Mouse (Mus musculus) cortical plate, adult 2 months (tissue): ENCODE results near the gene Clta. TPM values are rescaled to one million over a fixed set of nuclear protein-coding genes. Genes with fewer than 3 reads are reported as not detected.
"Not testable (repeated sequence)": the region's sequence is repeated elsewhere in the genome, so short reads cannot be mapped to it uniquely, and the experiment has no call there.

ENCODE experiments used
- H3K27ac ChIP-seq: fragments of 200-500 bp; 2 replicates; pipeline ENCODE4 v1.5.1; 2012; ENCODE audit warnings: low read length, control low read depth, inconsistent platforms; ENCODE audit not compliant: insufficient read depth
- H3K4me1 ChIP-seq: fragments of 200-500 bp; 2 replicates; pipeline ENCODE4 v1.6.1; 2011; ENCODE audit warnings: low read length; ENCODE audit not compliant: control insufficient read depth, insufficient read depth
- H3K4me3 ChIP-seq: fragments of 200-500 bp; 2 replicates; pipeline ENCODE4 v1.5.1; 2011; ENCODE audit warnings: mild to moderate bottlenecking, low read length, control low read depth; ENCODE audit not compliant: insufficient read depth
- CTCF ChIP-seq: fragments of 200-500 bp; IDR thresholded peaks from 2 replicates; pipeline ENCODE4 v1.5.1; 2011; ENCODE audit warnings: mild to moderate bottlenecking, control low read depth, low read length; ENCODE audit not compliant: insufficient read depth; ENCODE audit errors: extremely low read depth
- POLR2A ChIP-seq: fragments of 200-500 bp; IDR thresholded peaks from 2 replicates; pipeline ENCODE4 v1.6.1; 2011; ENCODE audit warnings: mild to moderate bottlenecking, low read length, control low read depth; ENCODE audit not compliant: insufficient read depth; ENCODE audit errors: extremely low read depth
- polyA plus RNA-seq: library from polyadenylated mRNA; depleted of rRNA; stranded (reverse); fragments of >200 nt; gene quantifications from 2 replicates; pipeline ENCODE4 v1.2.3, GENCODE M21; 2012

Clta gene
- polyA plus RNA-seq, 1 experiment, result 385 TPM

DNA sequence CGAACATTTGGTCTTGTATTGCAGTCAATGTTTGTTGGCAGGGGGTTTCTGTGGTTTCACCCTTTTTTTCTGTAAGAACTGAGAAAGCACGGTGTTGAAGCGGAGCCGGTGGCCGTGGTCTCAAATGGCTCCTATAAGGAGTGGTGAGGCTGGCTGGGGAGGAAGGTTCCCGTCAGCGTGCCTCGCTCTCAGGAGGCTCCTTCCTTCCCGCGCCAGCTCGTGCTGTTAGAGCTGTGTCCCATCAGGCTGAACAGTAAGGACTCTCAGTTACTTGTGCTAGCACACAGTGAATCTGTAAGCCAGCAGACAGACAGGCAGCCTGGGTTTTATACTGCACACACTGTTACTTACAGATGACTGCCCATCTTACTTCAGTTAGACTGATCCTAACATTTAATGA is 18.5 kb downstream of the Clta start:
- H3K27ac ChIP-seq, result no peak overlapping the region
- H3K4me3 ChIP-seq, result no peak overlapping the region
- TF ChIP-seq CTCF (no peak), POLR2A (no peak)
- H3K4me1 ChIP-seq, result no peaks in the 10 kb centered on the region

- no peak for TF ChIP-seq CTCF
- TF ChIP-seq POLR2A, result no peak
- Histone ChIP-seq H3K4me1 (peaks cover 3% of the 10 kb centered on the region), H3K27ac (no peak overlapping the region), H3K4me3 (no peak overlapping the region)
Measured at GRCm38 (mm10) chr4:44023681-44024080, 19.4 kb downstream of the Clta start.

DNA sequence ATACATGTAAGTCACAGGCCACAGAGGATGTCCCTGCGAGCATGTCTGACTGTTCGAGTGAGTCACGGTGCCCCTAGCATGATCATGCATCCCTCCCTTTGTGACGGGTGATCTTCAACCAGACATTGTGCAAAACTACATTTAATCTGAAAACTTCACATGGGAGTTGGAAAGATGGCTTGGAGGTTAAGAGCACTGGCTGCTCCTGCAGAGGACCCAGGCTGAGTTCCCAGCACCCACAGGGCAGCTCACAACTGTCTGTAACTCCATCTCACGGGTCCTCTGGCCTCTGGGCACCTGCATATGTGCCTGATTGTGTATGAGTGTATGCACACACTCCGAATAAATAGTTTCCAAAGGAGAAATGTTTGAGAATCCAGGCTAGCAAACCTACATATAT is 20.0 kb downstream of the Clta start:
- Histone ChIP-seq H3K4me3 (no peak overlapping the region), H3K27ac (no peak overlapping the region), H3K4me1 (peaks cover 3% of the 10 kb centered on the region)
- TF ChIP-seq CTCF, result no peak
- no peak for TF ChIP-seq POLR2A

DNA sequence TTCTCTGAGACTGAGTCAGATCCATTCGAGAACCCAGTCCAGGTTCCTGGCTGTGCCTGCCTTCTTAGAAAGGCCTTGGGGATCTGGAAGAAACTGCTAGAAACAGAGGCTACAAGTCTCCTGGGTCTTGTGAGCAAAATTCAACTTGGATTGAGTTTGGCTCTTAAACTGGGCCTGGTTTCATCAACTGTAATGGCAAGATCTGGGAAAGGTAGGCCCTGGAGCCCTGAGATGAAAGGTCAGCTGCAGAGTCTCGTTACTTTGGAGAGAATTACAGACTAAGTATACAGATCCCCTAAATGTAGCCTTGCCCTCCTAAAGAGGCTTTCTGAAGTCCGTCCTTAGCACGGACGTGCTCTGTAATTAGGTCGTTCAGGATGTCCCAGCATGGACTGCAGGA is 21.3 kb downstream of the Clta start:
- Histone ChIP-seq H3K4me3 (no peak overlapping the region), H3K27ac (no peak overlapping the region)
- TF ChIP-seq CTCF (no peak), POLR2A (no peak)

GRCm38 (mm10) chr4:44028303-44029135 is 24.3 kb downstream of the Clta start:
- Histone ChIP-seq H3K27ac (peak overlapping the region; percentile 67), H3K4me1 (peaks cover 5% of the 10 kb centered on the region), H3K4me3 (no peak overlapping the region)
- TF ChIP-seq POLR2A (no peak), CTCF (no peak)

More for the DNA sequence above, 21.3 kb downstream of the Clta start:
- H3K4me1 ChIP-seq, result peaks cover 5% of the 10 kb centered on the region

DNA sequence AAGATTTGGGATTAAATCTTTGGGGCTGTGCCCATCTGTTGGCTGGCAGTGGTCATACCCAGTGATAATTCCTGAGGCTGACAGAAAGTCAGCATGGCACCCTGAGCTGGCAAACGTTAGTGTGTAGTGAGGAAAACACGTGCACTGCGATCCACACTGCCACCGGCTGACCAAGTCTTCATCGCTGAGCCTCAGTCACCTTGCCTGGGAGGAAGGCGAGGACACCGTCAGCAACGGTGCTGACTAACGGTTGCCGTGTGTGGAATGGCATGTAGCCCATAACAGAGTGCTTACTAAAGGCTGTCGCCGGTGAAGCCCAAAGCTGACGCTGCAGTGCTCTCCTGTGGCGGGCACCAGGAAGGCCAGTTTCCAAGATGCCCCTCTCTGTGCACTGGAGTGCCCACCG is 25.4 kb downstream of the Clta start:
- Histone ChIP-seq H3K4me3 (no peak overlapping the region), H3K27ac (no peak overlapping the region), H3K4me1 (peaks cover 5% of the 10 kb centered on the region)
- TF ChIP-seq POLR2A (no peak), CTCF (0 out of 2 replicates have a peak, but pooled peaks have one; percentile 4)

GRCm38 (mm10) chr4:44031521-44031920 is 27.3 kb downstream of the Clta start:
- Histone ChIP-seq H3K4me3 (no peak overlapping the region), H3K27ac (no peak overlapping the region), H3K4me1 (peaks cover 5% of the 10 kb centered on the region)
- TF ChIP-seq CTCF (no peak), POLR2A (no peak)

- Histone ChIP-seq H3K4me1 (no peaks in the 10 kb centered on the region), H3K4me3 (no peak overlapping the region), H3K27ac (no peak overlapping the region)
- no peak for TF ChIP-seq CTCF
- no peak for TF ChIP-seq POLR2A
Measured at GRCm38 (mm10) chr4:44036455-44036854, 32.2 kb downstream of the Clta start.

- no peak overlapping the region for H3K27ac ChIP-seq
- TF ChIP-seq CTCF (no peak), POLR2A (no peak)
- no peaks in the 10 kb centered on the region for H3K4me1 ChIP-seq
Measured at GRCm38 (mm10) chr4:44040802-44041201, 36.5 kb downstream of the Clta start.

GRCm38 (mm10) chr4:44042429-44042828 is 38.2 kb downstream of the Clta start:
- Histone ChIP-seq H3K4me3 (no peak overlapping the region), H3K4me1 (no peaks in the 10 kb centered on the region), H3K27ac (no peak overlapping the region)
- no peak for TF ChIP-seq POLR2A
- TF ChIP-seq CTCF, result no peak

More at GRCm38 (mm10) chr4:44040802-44041201, 36.5 kb downstream of the Clta start:
- no peak overlapping the region for H3K4me3 ChIP-seq

DNA sequence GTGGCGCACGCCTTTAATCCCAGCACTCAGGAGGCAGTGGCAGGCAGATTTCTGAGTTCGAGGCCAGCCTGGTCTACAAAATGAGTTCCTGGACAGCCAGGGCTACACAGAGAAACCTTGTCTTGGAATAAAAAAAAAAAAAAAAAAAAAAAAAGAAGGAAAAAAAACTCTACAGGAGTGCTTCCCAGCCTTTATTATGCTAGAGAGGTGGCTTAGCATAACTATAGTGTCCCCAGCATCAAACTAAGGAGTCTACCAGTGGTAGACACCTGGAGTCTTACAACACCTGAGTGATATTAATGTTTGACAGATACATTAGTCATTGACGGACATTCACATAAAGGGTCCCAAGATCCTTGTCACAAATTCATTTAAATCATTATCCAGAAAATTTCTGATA is 38.9 kb downstream of the Clta start:
- H3K27ac ChIP-seq, H3K4me3 ChIP-seq, H3K4me1 ChIP-seq: not testable (repeated sequence)
